In genomic region chr7:140946980-140947379, GRCm38 (mm10) we compare ENCODE assay signal across 12 mouse cellular contexts. TPM values are rescaled to one million over a fixed set of nuclear protein-coding genes. Genes with fewer than 3 reads are reported as not detected.
DNase-seq lines count a peak whose midpoint lies in the region; ATAC-seq and TF ChIP-seq lines count a peak whose summit lies in the region.
"Had no signal": no experiment of that assay in that cellular context is flagged by ENCODE, and none has a peak within 500 bp of the region (broad histone marks: within the 10 kb centered on the region; RNA-seq: fewer than 3 reads in every experiment).

No protein-coding gene starts in this region.

- H3K4me3 ChIP-seq in kidney, embryonic 16.5 days (ENCODE audit: low read length), result no peak overlapping the region
- H3K4me3 ChIP-seq in embryonic facial prominence, embryonic 14.5 days (ENCODE audit: low read depth, low read length), result no peak overlapping the region
- no peak overlapping the region for H3K4me3 ChIP-seq in liver, embryonic 12.5 days
- H3K4me3 ChIP-seq in small intestine, adult 2 months (ENCODE audit: low read depth, low read length), result no peak overlapping the region
- H3K4me3 ChIP-seq: erythroblast, embryonic 14.5 days; hindbrain, embryonic 12.5 days had no signal

- ATAC-seq in kidney, embryonic 16.5 days (ENCODE audit: low FRiP score, low TSS enrichment), result no peak
- no peak for ATAC-seq in embryonic facial prominence, embryonic 14.5 days (ENCODE audit: low read depth)
- ATAC-seq in liver, embryonic 12.5 days, result peak; percentile 21; the same call in 1 of the 2 replicates

- TF ChIP-seq POLR2A in small intestine, adult 2 months (IDR thresholded peaks at IDR 0.05; ENCODE audit: low read depth, low read length), result no peak

- no peak overlapping the region for H3K4me2 ChIP-seq in kidney, embryonic 16.5 days (replicated peaks; ENCODE audit: low read depth, low read length)
- H3K4me2 ChIP-seq in embryonic facial prominence, embryonic 14.5 days (ENCODE audit: low read depth, low read length), result no peak overlapping the region
- no peak overlapping the region for H3K4me2 ChIP-seq in liver, embryonic 12.5 days
- H3K4me2 ChIP-seq: hindbrain, embryonic 12.5 days had no signal

- 0 out of 2 replicates have a peak overlapping the region, but pooled peaks have one; percentile 17 for H3K27ac ChIP-seq in kidney, embryonic 16.5 days (ENCODE audit: low read length)
- H3K27ac ChIP-seq in embryonic facial prominence, embryonic 14.5 days (replicated peaks; ENCODE audit: low read depth, low read length), result no peak overlapping the region
- H3K27ac ChIP-seq in liver, embryonic 12.5 days, result peak overlapping the region; percentile 28; the same call in 1 of the 2 replicates
- H3K27ac ChIP-seq in small intestine, adult 2 months (ENCODE audit: insufficient read depth, low read depth, low read length), result peak overlapping the region; percentile 24; the same call in 1 of the 2 replicates
- H3K27ac ChIP-seq: hindbrain, embryonic 12.5 days had no signal

- no peak for TF ChIP-seq CTCF in small intestine, adult 2 months (IDR thresholded peaks at IDR 0.05; ENCODE audit: extremely low read depth, insufficient read length, insufficient replicate concordance, low read depth, low read length)

- H3K36me3 ChIP-seq in kidney, embryonic 16.5 days (ENCODE audit: insufficient read depth, low read length), result peaks cover 34% of the 10 kb centered on the region
- peaks cover 54% of the 10 kb centered on the region for H3K36me3 ChIP-seq in embryonic facial prominence, embryonic 14.5 days (ENCODE audit: control insufficient read depth, insufficient read depth, low read length)
- H3K36me3 ChIP-seq in liver, embryonic 12.5 days, result peaks cover 50% of the 10 kb centered on the region
- H3K36me3 ChIP-seq in small intestine, adult 2 months (ENCODE audit: control insufficient read depth, insufficient read depth, low read length), result peaks cover 17% of the 10 kb centered on the region
- H3K36me3 ChIP-seq: hindbrain, embryonic 12.5 days had no signal

- WGBS in kidney, embryonic 16.5 days, result 59% methylated on average over 7 of the region's 7 CpGs
- 66% methylated on average over 7 of the region's 7 CpGs for WGBS in embryonic facial prominence, embryonic 14.5 days
- WGBS in liver, embryonic 12.5 days (ENCODE audit: insufficient replicate concordance), result 13% methylated on average over 7 of the region's 7 CpGs
- WGBS in small intestine, adult 2 months, result 63% methylated on average over 7 of the region's 7 CpGs

- peaks cover 33% of the 10 kb centered on the region for H3K4me1 ChIP-seq in kidney, embryonic 16.5 days (ENCODE audit: insufficient read depth, low read length)
- H3K4me1 ChIP-seq in embryonic facial prominence, embryonic 14.5 days (ENCODE audit: control insufficient read depth, insufficient read depth, low read length), result peaks cover 16% of the 10 kb centered on the region
- H3K4me1 ChIP-seq in liver, embryonic 12.5 days, result peaks cover 64% of the 10 kb centered on the region
- H3K4me1 ChIP-seq in small intestine, adult 2 months (ENCODE audit: control insufficient read depth, insufficient read depth, insufficient read length, low read length), result peaks cover 11% of the 10 kb centered on the region

- no peaks in the 10 kb centered on the region for H3K27me3 ChIP-seq in kidney, embryonic 16.5 days (ENCODE audit: insufficient read depth, low read length)
- H3K27me3 ChIP-seq in embryonic facial prominence, embryonic 14.5 days (replicated peaks; ENCODE audit: control insufficient read depth, insufficient read depth, low read length), result no peaks in the 10 kb centered on the region
- no peaks in the 10 kb centered on the region for H3K27me3 ChIP-seq in liver, embryonic 12.5 days (replicated peaks)
- H3K27me3 ChIP-seq in small intestine, adult 2 months (ENCODE audit: control insufficient read depth, insufficient read depth, low read length), result no peaks in the 10 kb centered on the region
- H3K27me3 ChIP-seq: hindbrain, embryonic 12.5 days had no signal

- no peaks in the 10 kb centered on the region for H3K9me3 ChIP-seq in kidney, embryonic 16.5 days (ENCODE audit: low read length)
- no peaks in the 10 kb centered on the region for H3K9me3 ChIP-seq in embryonic facial prominence, embryonic 14.5 days (ENCODE audit: control insufficient read depth, low read length)
- no peaks in the 10 kb centered on the region for H3K9me3 ChIP-seq in liver, embryonic 12.5 days (replicated peaks)
- H3K9me3 ChIP-seq: hindbrain, embryonic 12.5 days had no signal

- no peak for DNase-seq in kidney, postnatal 36 days
- DNase-seq in embryonic facial prominence, embryonic 14.5 days (ENCODE audit: low spot score), result no peak
- DNase-seq in thymus, adult 18-20 months, result no peak
- DNase-seq in urinary bladder, adult 18-20 months (ENCODE audit: low spot score in 2 of 2), result no peak
- no peak for DNase-seq in left cerebral cortex, adult 8-10 months (ENCODE audit: low spot score in 2 of 2)
- DNase-seq: left cerebral cortex, postnatal 4 days had no signal

- no peak overlapping the region for H3K9ac ChIP-seq in kidney, embryonic 16.5 days (replicated peaks; ENCODE audit: low read length)
- H3K9ac ChIP-seq in embryonic facial prominence, embryonic 14.5 days (ENCODE audit: low read depth, low read length), result 0 out of 2 replicates have a peak overlapping the region, but pooled peaks have one; percentile 34
- H3K9ac ChIP-seq in liver, embryonic 12.5 days, result peak overlapping the region; percentile 9; the same call in 1 of the 2 replicates
- H3K9ac ChIP-seq: hindbrain, embryonic 12.5 days had no signal

RNA-seq across cellular contexts. Expression of gene Ifitm5, which starts 3.1 kb away (rescaled TPM):
- polyA plus RNA-seq in kidney, embryonic 16.5 days (2015; fragmentation: Nextera tagmentation; extraction: Ambion mirVana), result 4.2 and 5.8 TPM in 2 replicates
- polyA plus RNA-seq in embryonic facial prominence, embryonic 14.5 days (2014; fragmentation: Nextera tagmentation; extraction: Ambion mirVana), result 108 and 179 TPM in 2 replicates
- 0.94 and 0.99 TPM in 2 replicates for polyA plus RNA-seq in liver, embryonic 12.5 days (2016; fragmentation: Nextera tagmentation; extraction: Ambion mirVana)
- 0.56 and 0.87 TPM in 2 replicates for polyA plus RNA-seq in small intestine, adult 2 months (2012; rRNA removed)
- under 1 TPM in 1 of 4 experiments, not detected in 3; 0.51 TPM for total RNA-seq in left cerebral cortex, adult 8-10 months (2022)
- total RNA-seq: left cerebral cortex, postnatal 4 days had no signal
- polyA plus RNA-seq: erythroblast, embryonic 14.5 days had no signal

RNA-seq across cellular contexts. Expression of gene Pgghg, which starts 5.8 kb away (rescaled TPM):
- 25.3 and 26.6 TPM in 2 replicates for polyA plus RNA-seq in kidney, embryonic 16.5 days (2015; fragmentation: Nextera tagmentation; extraction: Ambion mirVana)
- 22.7 and 25.5 TPM in 2 replicates for polyA plus RNA-seq in embryonic facial prominence, embryonic 14.5 days (2014; fragmentation: Nextera tagmentation; extraction: Ambion mirVana)
- 7.8 and 7.9 TPM in 2 replicates for polyA plus RNA-seq in liver, embryonic 12.5 days (2016; fragmentation: Nextera tagmentation; extraction: Ambion mirVana)
- 10.8 and 15.1 TPM in 2 replicates for polyA plus RNA-seq in small intestine, adult 2 months (2012; rRNA removed)
- 1 to 10 TPM; 3.9 to 4.7 (median 4.3) TPM for total RNA-seq in left cerebral cortex, adult 8-10 months (2022)

RNA-seq across cellular contexts. Expression of gene Gm45717, which starts 8.8 kb away (rescaled TPM):
- 0.76 TPM in 1 of 2 replicates, not detected in the other for polyA plus RNA-seq in kidney, embryonic 16.5 days (2015; fragmentation: Nextera tagmentation; extraction: Ambion mirVana)
- polyA plus RNA-seq in embryonic facial prominence, embryonic 14.5 days (2014; fragmentation: Nextera tagmentation; extraction: Ambion mirVana), result 0.89 TPM in 1 of 2 replicates, not detected in the other
- not detected in 2 replicates for polyA plus RNA-seq in liver, embryonic 12.5 days (2016; fragmentation: Nextera tagmentation; extraction: Ambion mirVana)
- polyA plus RNA-seq in small intestine, adult 2 months (2012; rRNA removed), result 1.1 TPM in 1 of 2 replicates, not detected in the other
- not detected for total RNA-seq in left cerebral cortex, adult 8-10 months (2022)
- total RNA-seq: left cerebral cortex, postnatal 4 days had no signal
- polyA plus RNA-seq: erythroblast, embryonic 14.5 days; stomach, embryonic 14.5 days had no signal

RNA-seq across cellular contexts. Expression of gene Ifitm2, which starts 8.8 kb away (rescaled TPM):
- 991 and 995 TPM in 2 replicates for polyA plus RNA-seq in kidney, embryonic 16.5 days (2015; fragmentation: Nextera tagmentation; extraction: Ambion mirVana)
- 1,406 and 1,438 TPM in 2 replicates for polyA plus RNA-seq in embryonic facial prominence, embryonic 14.5 days (2014; fragmentation: Nextera tagmentation; extraction: Ambion mirVana)
- polyA plus RNA-seq in liver, embryonic 12.5 days (2016; fragmentation: Nextera tagmentation; extraction: Ambion mirVana), result 355 TPM in 2 replicates
- 263 and 363 TPM in 2 replicates for polyA plus RNA-seq in small intestine, adult 2 months (2012; rRNA removed)
- total RNA-seq in left cerebral cortex, adult 8-10 months (2022), result 10 to 100 TPM; 13.5 to 19.6 (median 16.7) TPM

RNA-seq across cellular contexts. Expression of gene Ifitm1, which starts 20.0 kb away (rescaled TPM):
- 64.6 and 72.4 TPM in 2 replicates for polyA plus RNA-seq in kidney, embryonic 16.5 days (2015; fragmentation: Nextera tagmentation; extraction: Ambion mirVana)
- polyA plus RNA-seq in embryonic facial prominence, embryonic 14.5 days (2014; fragmentation: Nextera tagmentation; extraction: Ambion mirVana), result 63.4 and 76.6 TPM in 2 replicates
- polyA plus RNA-seq in liver, embryonic 12.5 days (2016; fragmentation: Nextera tagmentation; extraction: Ambion mirVana), result 19.5 and 23.4 TPM in 2 replicates
- polyA plus RNA-seq in small intestine, adult 2 months (2012; rRNA removed), result 107 and 120 TPM in 2 replicates
- 1 to 10 TPM; 3.6 to 7.4 (median 5.0) TPM for total RNA-seq in left cerebral cortex, adult 8-10 months (2022)

Comparison
In these comparisons a context has a peak if more than half of its experiments do, and no peak if none do; other contexts are left out.
1. RNA of gene Ifitm5, which starts 3.1 kb away (polyA plus RNA-seq): 108 to 179 TPM in embryonic facial prominence, embryonic 14.5 days; 4.2 to 5.8 TPM in kidney, embryonic 16.5 days, 0.94 to 0.99 TPM in liver, embryonic 12.5 days and 0.56 to 0.87 TPM in small intestine, adult 2 months; every median in the first group is over 10 times any median in the second.